Mouse (Mus musculus) left cerebral cortex, postnatal 10 days (tissue): ENCODE measurements at regions not wholly inside any gene's neighbourhood (a gene's known extent, or its start where the extent isn't known, plus 50 kb on each side); places are given as distances from the start of the nearest gene placed in this dataset.

Source experiments
- DNase-seq, 2 experiments: peaks; one replicate each; pipeline ENCODE4 v3.0.0; 2021 to 2022; ENCODE audit warnings: low spot score in 2 of 2, mixed read lengths in 1 of 2; ENCODE audit errors: extremely low spot score in 1 of 2
- intact Hi-C: fragments of 180-260 bp; cut with DNase I; formaldehyde crosslinking; loops from one replicate; pipeline ENCODE4 v1.15.1; 2025

GRCm38 (mm10) chrX:37753474-37753873, 51.2 kb upstream of the Rhox5 start:
- no peak for DNase-seq
- intact Hi-C loops, result no loop called here

DNA sequence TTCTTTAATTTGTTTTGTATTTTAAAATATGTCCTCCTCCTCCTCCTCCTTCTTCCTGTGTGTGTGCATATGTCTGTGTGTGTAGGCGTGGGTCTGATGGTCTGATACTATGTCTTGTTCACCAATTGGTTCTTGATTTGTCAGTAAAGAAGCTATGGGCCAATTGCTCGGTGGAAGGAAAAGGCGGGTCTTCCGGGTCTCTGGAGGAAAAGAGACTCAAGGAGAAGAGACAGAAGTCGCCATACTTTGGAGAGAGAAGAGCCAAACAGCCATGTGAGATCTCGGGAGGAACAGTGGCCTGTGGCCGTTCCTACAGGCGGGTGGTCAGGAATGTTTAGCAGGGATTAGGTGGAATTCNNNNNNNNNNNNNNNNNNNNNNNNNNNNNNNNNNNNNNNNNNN, 50.3 kb upstream of the Rhox5 start:
- peak in 1 of 2 experiments; percentile 5 for DNase-seq
- intact Hi-C loops, result no loop called here
